Mouse (Mus musculus) embryonic fibroblast, embryonic 13.5 days (primary cell): ENCODE results near the gene Naa38.

Experiments
- CTCF ChIP-seq: IDR thresholded peaks from 2 replicates; pipeline ENCODE4 v1.5.1; 2011; ENCODE audit warnings: mild to moderate bottlenecking, control low read depth, low read length, moderate library complexity, borderline replicate concordance; ENCODE audit not compliant: insufficient read depth
- POLR2A ChIP-seq: IDR thresholded peaks from 2 replicates; pipeline ENCODE4 v1.6.1; 2011; ENCODE audit warnings: low read depth, mild to moderate bottlenecking, control low read depth, low read length, moderate library complexity

GRCm38 (mm10) chr11:69422842-69423241 lies 27.6 kb downstream of the Naa38 start:
- no peak for TF ChIP-seq CTCF
- TF ChIP-seq POLR2A = no peak
